Mouse (Mus musculus): ENCODE results near the gene 1700092M07Rik. TPM values are rescaled to one million over a fixed set of nuclear protein-coding genes. Genes with fewer than 3 reads are reported as not detected.
"Not testable (repeated sequence)": the region's sequence is repeated elsewhere in the genome, so short reads cannot be mapped to it uniquely, and the experiment has no call there.

Gene 1700092M07Rik
- polyA plus RNA-seq, 1 experiment from 2014 or later = 1.3 TPM

DNA sequence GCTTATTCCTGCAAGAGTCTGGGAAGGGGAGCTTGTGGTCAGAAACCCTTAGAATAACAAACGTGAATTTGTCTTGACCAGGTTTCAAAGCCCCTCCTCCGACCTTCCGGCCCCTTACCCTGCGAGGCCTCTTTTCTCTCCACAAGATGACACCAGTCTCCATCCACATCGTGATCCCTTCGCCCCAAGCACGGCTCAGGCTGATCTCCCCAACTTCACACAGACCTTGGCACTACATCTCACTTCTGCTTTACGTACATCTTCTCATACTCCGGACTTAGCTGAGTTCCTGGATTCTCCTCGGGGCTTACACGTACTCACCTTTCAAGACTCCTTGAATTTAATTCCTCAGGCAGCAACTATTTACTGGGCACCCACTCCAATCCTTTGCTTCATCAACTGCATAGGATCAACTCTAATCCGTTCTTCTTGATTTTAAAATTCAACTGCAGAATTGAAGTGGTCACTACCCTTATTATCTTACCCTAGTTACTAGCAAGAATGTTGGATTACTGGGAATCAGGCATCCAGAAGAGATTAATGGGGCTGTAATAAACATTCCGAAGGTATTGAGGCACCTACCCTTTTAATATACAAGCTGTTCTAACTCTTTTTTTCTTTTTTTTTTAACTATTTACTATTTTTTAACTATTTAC lies 26.4 kb upstream of the 1700092M07Rik start:
- Histone ChIP-seq H3K4me1 (replicated peaks; ENCODE audit: control insufficient read depth, insufficient read depth, low read length) (peaks cover 27% of the 10 kb centered on the region), H3K27ac (ENCODE audit: low read depth) (peak overlapping the region; percentile 95), H3K4me3 (ENCODE audit: low read depth, low read length) (peak overlapping the region; percentile 91), H3K27me3 (replicated peaks; ENCODE audit: control insufficient read depth, insufficient read depth, low read length) (no peaks in the 10 kb centered on the region), H3K4me2 (ENCODE audit: low read length) (peak overlapping the region; percentile 82), H3K9me3 (ENCODE audit: control insufficient read depth, low read length) (no peaks in the 10 kb centered on the region), H3K9ac (ENCODE audit: low read length) (peak overlapping the region; percentile 90), H3K36me3 (ENCODE audit: control insufficient read depth, insufficient read depth, low read length) (peaks cover 28% of the 10 kb centered on the region)
- DNase-seq (ENCODE audit: low spot score) = no peak
- 6% methylated on average over 13 of the region's 13 CpGs for WGBS
- ATAC-seq (replicated peaks; ENCODE audit: low FRiP score, low TSS enrichment, low read depth) = no peak

DNA sequence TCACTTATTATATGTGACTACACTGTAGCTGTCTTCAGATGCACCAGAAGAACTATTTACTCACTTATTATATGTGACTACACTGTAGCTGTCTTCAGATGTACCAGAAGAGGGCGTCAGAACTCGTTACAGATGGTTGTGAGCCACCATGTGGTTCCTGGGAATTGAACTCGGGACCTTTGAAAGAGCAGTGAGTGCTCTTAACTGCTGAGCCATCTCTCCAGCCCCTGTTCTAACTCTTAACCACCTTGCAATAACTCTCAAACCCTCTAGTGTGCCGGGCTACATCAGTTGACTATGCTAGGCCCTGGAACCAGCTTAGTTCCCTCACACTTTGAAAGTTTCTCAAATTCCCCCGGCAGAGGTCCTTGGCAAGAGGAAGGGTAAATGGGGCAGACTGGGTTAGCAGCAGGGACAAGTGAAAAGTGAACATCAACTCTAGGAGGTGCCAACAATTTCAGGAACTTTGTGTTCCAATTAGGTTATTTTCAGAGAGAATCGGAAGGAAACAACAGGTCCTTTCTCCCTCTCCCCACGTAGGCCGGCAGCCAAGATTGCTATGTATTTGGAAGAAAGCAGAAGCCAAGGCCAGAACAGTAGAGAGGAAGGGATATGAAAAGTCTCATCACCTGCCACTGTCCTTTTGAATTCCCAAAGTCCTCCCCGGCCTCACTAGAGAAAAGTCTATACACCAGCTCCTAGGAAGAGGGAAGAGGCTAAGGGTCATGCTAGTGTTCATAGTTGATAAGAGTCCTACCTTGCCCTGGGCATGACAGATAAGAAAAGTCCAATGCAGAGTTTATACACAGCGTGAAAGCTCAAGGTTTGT lies 25.7 kb upstream of the 1700092M07Rik start:
- DNase-seq (ENCODE audit: low spot score) (no peak), ATAC-seq (replicated peaks; ENCODE audit: low FRiP score, low TSS enrichment, low read depth) (no peak)
- peaks cover 27% of the 10 kb centered on the region for H3K4me1 ChIP-seq (replicated peaks; ENCODE audit: control insufficient read depth, insufficient read depth, low read length)
- H3K4me3 ChIP-seq (ENCODE audit: low read depth, low read length) = no peak overlapping the region
- H3K4me2 ChIP-seq (ENCODE audit: low read length) = no peak overlapping the region
- H3K36me3 ChIP-seq (ENCODE audit: control insufficient read depth, insufficient read depth, low read length) = peaks cover 21% of the 10 kb centered on the region
- no peak overlapping the region for H3K27ac ChIP-seq (ENCODE audit: low read depth)
- no peaks in the 10 kb centered on the region for H3K27me3 ChIP-seq (replicated peaks; ENCODE audit: control insufficient read depth, insufficient read depth, low read length)
- WGBS = 80% methylated on average over 10 of the region's 10 CpGs
- H3K9me3 ChIP-seq (ENCODE audit: control insufficient read depth, low read length) = no peaks in the 10 kb centered on the region
- no peak overlapping the region for H3K9ac ChIP-seq (ENCODE audit: low read length)

DNA sequence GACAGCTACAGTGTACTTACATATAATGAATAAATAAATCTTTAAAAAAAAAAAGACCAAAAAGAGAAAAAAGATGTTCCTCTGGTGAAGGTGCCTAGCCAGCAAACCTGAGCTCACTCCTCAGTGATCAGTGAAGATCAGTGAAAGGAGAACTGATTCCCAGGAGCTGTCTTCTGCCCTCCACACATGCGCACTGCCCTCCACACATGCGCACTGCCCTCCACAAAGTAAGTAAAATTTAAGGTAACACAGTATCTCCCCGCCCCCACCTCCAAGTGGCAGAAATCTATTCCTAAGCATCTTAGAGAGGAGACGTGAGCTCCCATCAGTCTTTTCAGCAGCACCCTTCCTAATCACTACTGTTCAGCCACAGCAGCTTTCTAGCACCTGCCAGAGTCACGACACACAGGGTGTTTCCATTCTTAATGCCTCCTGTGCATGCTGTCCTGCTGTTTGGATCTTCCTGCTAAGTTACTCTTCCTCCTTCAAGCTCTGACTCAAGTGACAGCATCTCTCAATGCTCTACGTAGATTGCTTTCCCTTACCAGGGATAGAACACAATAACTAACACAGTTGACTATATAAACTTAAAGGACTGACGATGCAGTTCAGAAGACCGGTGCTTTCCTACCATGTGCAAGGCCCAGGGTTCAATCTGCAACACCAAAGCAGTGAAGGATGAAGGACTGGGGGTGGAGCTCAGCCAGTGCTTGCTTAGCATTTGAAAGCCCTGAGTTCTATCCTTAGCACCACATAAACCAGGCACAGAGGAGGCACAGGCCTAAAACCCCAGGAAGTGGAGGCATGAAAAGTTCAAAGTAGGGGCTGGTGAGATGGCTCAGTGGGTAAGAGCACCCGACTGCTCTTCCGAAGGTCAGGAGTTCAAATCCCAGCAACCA lies 24.4 kb upstream of the 1700092M07Rik start:
- Histone ChIP-seq H3K36me3 (ENCODE audit: control insufficient read depth, insufficient read depth, low read length) (peaks cover 10% of the 10 kb centered on the region), H3K4me1 (replicated peaks; ENCODE audit: control insufficient read depth, insufficient read depth, low read length) (peaks cover 23% of the 10 kb centered on the region), H3K9ac (ENCODE audit: low read length) (no peak overlapping the region), H3K9me3 (ENCODE audit: control insufficient read depth, low read length) (no peaks in the 10 kb centered on the region), H3K4me3 (ENCODE audit: low read depth, low read length) (no peak overlapping the region), H3K27ac (ENCODE audit: low read depth) (no peak overlapping the region), H3K4me2 (ENCODE audit: low read length) (no peak overlapping the region), H3K27me3 (replicated peaks; ENCODE audit: control insufficient read depth, insufficient read depth, low read length) (no peaks in the 10 kb centered on the region)
- no peak for ATAC-seq (replicated peaks; ENCODE audit: low FRiP score, low TSS enrichment, low read depth)
- WGBS = 74% methylated on average over 10 of the region's 10 CpGs
- DNase-seq (ENCODE audit: low spot score) = no peak

DNA sequence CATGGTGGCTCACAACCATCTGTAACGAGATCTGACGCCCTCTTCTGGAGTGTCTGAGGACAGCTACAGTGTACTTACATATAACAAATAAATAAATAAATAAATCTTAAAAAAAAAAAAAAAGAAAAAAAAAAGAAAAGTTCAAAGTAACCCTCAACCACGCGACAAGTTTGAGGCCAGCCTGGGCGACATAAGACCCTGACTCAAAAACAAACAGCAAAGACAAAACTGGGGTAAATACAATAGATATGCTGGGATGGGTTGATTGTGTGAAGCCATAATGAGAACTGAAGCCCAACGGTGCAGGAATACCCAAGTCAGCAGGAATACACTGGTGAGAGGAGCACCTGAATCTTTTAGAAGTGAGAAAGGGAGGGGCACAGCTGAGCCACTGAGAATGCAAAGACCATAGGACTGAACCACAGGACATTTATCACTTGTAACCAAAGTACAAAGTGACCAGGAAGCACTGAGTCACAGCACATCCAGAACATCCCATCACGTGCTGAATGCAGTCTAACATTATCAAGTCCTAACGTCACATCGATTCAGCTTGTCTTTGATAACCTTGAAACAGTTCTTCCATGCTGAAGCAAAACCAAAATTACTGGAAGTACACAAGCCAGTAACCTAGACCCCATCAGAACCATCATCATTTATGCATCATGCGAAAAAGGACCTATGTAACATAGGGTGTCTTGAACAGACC lies 23.6 kb upstream of the 1700092M07Rik start:
- no peaks in the 10 kb centered on the region for H3K27me3 ChIP-seq (replicated peaks; ENCODE audit: control insufficient read depth, insufficient read depth, low read length)
- H3K4me2 ChIP-seq (ENCODE audit: low read length) = no peak overlapping the region
- WGBS = 74% methylated on average over 8 of the region's 10 CpGs
- DNase-seq (ENCODE audit: low spot score) (no peak), ATAC-seq (replicated peaks; ENCODE audit: low FRiP score, low TSS enrichment, low read depth) (no peak)
- peaks cover 22% of the 10 kb centered on the region for H3K4me1 ChIP-seq (replicated peaks; ENCODE audit: control insufficient read depth, insufficient read depth, low read length)
- no peak overlapping the region for H3K9ac ChIP-seq (ENCODE audit: low read length)
- no peak overlapping the region for H3K27ac ChIP-seq (ENCODE audit: low read depth)
- peaks cover 2% of the 10 kb centered on the region for H3K36me3 ChIP-seq (ENCODE audit: control insufficient read depth, insufficient read depth, low read length)
- no peaks in the 10 kb centered on the region for H3K9me3 ChIP-seq (ENCODE audit: control insufficient read depth, low read length)
- no peak overlapping the region for H3K4me3 ChIP-seq (ENCODE audit: low read depth, low read length)

DNA sequence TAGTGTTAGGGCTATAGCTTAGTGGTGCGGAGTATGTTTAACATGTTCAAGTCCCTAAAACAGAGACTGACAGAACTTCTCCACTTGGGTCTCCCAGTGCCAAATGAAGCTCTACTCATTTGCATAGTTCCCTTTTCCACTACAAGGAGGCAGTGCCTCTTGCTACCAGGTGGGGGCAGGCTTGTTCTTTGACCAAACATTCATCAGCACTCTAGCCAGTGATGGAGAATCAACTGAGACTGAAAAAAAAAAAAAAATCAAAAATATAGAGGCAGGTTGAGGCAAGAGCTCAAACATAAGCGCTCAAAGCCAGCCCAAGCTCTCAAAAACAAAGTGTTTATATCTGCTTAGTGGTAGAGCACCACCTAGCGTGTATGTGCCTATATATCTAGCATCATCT lies 22.2 kb upstream of the 1700092M07Rik start:
- H3K27ac ChIP-seq (ENCODE audit: low read depth) = no peak overlapping the region
- H3K9ac ChIP-seq (ENCODE audit: low read length) = no peak overlapping the region
- peaks cover 21% of the 10 kb centered on the region for H3K4me1 ChIP-seq (replicated peaks; ENCODE audit: control insufficient read depth, insufficient read depth, low read length)
- no peaks in the 10 kb centered on the region for H3K36me3 ChIP-seq (ENCODE audit: control insufficient read depth, insufficient read depth, low read length)
- H3K4me3 ChIP-seq (ENCODE audit: low read depth, low read length) = no peak overlapping the region
- H3K9me3 ChIP-seq (ENCODE audit: control insufficient read depth, low read length) = no peaks in the 10 kb centered on the region
- ATAC-seq (replicated peaks; ENCODE audit: low FRiP score, low TSS enrichment, low read depth) (no peak), DNase-seq (ENCODE audit: low spot score) (peak; percentile 70)
- 71% methylated on average over 3 of the region's 3 CpGs for WGBS
- H3K4me2 ChIP-seq (ENCODE audit: low read length) = no peak overlapping the region
- no peaks in the 10 kb centered on the region for H3K27me3 ChIP-seq (replicated peaks; ENCODE audit: control insufficient read depth, insufficient read depth, low read length)

DNA sequence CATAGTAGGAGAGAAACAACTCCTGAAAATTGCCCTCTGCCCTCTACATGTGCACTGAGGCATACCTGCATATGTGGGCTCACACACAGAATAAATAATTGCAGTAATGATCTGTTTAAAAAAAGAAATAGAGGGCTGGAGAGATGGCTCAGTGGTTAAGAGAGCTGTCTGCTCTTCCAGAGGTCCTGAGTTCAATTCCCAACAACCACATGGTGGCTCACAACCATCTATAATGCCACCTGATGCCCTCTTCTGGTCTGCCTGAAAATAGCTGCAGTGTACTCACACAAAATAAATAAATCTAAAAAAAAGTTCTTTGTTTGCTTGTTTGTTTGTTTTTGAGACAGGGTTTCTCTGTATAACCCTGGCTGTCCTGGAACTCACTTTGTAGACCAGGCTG lies 21.5 kb upstream of the 1700092M07Rik start:
- H3K4me1 ChIP-seq (replicated peaks; ENCODE audit: control insufficient read depth, insufficient read depth, low read length) = peaks cover 20% of the 10 kb centered on the region
- H3K36me3 ChIP-seq (ENCODE audit: control insufficient read depth, insufficient read depth, low read length); H3K4me3 ChIP-seq (ENCODE audit: low read depth, low read length); H3K27me3 ChIP-seq (replicated peaks; ENCODE audit: control insufficient read depth, insufficient read depth, low read length); H3K4me2 ChIP-seq (ENCODE audit: low read length); DNase-seq (ENCODE audit: low spot score); ATAC-seq (replicated peaks; ENCODE audit: low FRiP score, low TSS enrichment, low read depth); H3K9ac ChIP-seq (ENCODE audit: low read length); H3K27ac ChIP-seq (ENCODE audit: low read depth); H3K9me3 ChIP-seq (ENCODE audit: control insufficient read depth, low read length): not testable (repeated sequence)

DNA sequence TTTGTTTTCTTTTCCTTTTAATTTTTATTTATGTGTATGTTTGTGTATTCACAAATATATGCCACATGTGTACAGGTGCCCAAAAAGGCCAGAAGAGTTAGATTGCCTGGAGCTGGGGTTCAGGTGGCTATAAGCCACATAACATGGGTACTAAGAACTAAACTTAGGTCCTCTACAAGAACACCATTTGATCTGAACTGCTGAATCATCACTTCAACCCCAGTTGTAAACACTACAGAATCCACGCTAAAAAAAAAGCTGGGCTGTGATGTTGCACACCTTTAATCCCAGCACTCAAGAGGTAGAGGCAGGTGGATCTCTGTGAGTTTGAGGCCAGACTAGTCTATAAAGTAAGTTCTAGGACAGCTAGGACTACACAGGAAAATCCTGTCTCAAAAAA lies 19.1 kb upstream of the 1700092M07Rik start:
- Histone ChIP-seq H3K27me3 (replicated peaks; ENCODE audit: control insufficient read depth, insufficient read depth, low read length) (no peaks in the 10 kb centered on the region), H3K27ac (ENCODE audit: low read depth) (no peak overlapping the region), H3K9me3 (ENCODE audit: control insufficient read depth, low read length) (no peaks in the 10 kb centered on the region), H3K9ac (ENCODE audit: low read length) (no peak overlapping the region), H3K4me3 (ENCODE audit: low read depth, low read length) (no peak overlapping the region), H3K4me2 (ENCODE audit: low read length) (peak overlapping the region; percentile 84; the same call in 1 of the 2 replicates), H3K36me3 (ENCODE audit: control insufficient read depth, insufficient read depth, low read length) (peaks cover 24% of the 10 kb centered on the region), H3K4me1 (replicated peaks; ENCODE audit: control insufficient read depth, insufficient read depth, low read length) (peaks cover 29% of the 10 kb centered on the region)
- ATAC-seq (replicated peaks; ENCODE audit: low FRiP score, low TSS enrichment, low read depth) (no peak), DNase-seq (ENCODE audit: low spot score) (no peak)
- 73% methylated on average over 1 of the region's 1 CpGs for WGBS

DNA sequence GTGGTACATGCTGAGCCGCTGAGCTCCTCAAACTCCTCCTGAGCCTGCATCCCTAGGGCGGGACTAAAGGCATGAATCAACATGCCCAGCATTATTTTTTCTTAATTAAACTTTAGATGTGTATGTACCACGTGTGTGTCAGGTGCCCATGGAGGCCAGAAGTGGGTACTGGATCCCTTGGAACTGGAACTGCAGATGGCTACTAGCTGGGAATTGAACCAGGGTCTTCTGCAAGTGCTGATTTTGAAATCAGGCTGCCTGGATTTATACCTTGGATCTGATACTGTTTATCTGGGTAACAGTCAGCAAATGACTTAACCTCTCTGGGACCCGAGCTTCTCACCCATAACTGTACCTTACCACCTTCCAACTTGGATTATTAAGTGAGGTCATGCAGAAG lies 18.5 kb upstream of the 1700092M07Rik start:
- H3K36me3 ChIP-seq (ENCODE audit: control insufficient read depth, insufficient read depth, low read length) = peaks cover 29% of the 10 kb centered on the region
- H3K4me3 ChIP-seq (ENCODE audit: low read depth, low read length) = peak overlapping the region; percentile 88
- no peaks in the 10 kb centered on the region for H3K27me3 ChIP-seq (replicated peaks; ENCODE audit: control insufficient read depth, insufficient read depth, low read length)
- H3K9ac ChIP-seq (ENCODE audit: low read length) = peak overlapping the region; percentile 81
- H3K4me1 ChIP-seq (replicated peaks; ENCODE audit: control insufficient read depth, insufficient read depth, low read length) = peaks cover 29% of the 10 kb centered on the region
- ATAC-seq (replicated peaks; ENCODE audit: low FRiP score, low TSS enrichment, low read depth) = no peak
- peak overlapping the region; percentile 84 for H3K4me2 ChIP-seq (ENCODE audit: low read length)
- H3K27ac ChIP-seq (ENCODE audit: low read depth) = peak overlapping the region; percentile 97
- WGBS = 59% methylated on average over 4 of the region's 4 CpGs
- no peak for DNase-seq (ENCODE audit: low spot score)
- no peaks in the 10 kb centered on the region for H3K9me3 ChIP-seq (ENCODE audit: control insufficient read depth, low read length)

Measured in intestine, embryonic 14.5 days (tissue).